Comparison of ENCODE assay signal across 16 mouse cellular contexts in genomic region chr6:108471878-108472277, GRCm38 (mm10).
"Had no signal": no experiment of that assay in that cellular context is flagged by ENCODE, and none has a peak within 500 bp of the region (broad histone marks: within the 10 kb centered on the region; RNA-seq: fewer than 3 reads in every experiment).

No protein-coding gene starts in this region.

- H3K4me3 ChIP-seq: midbrain, embryonic 15.5 days; myocyte; neural tube, embryonic 13.5 days had no signal

- H3K4me1 ChIP-seq: midbrain, embryonic 15.5 days had no signal

- H3K36me3 ChIP-seq: midbrain, embryonic 15.5 days; neural tube, embryonic 13.5 days had no signal

- ATAC-seq: inflammation-experienced regulatory T-cells, adult 6 months; lung, postnatal 0 days; midbrain, embryonic 15.5 days had no signal

- H3K9me3 ChIP-seq: midbrain, embryonic 15.5 days; neural tube, embryonic 13.5 days had no signal

- H3K27me3 ChIP-seq: midbrain, embryonic 15.5 days; neural tube, embryonic 13.5 days had no signal

- H3K4me2 ChIP-seq: lung, embryonic 14.5 days; midbrain, embryonic 11.5 days; midbrain, embryonic 15.5 days; neural tube, embryonic 13.5 days had no signal

- H3K27ac ChIP-seq: liver, embryonic 14.5 days; midbrain, embryonic 15.5 days; neural tube, embryonic 13.5 days; stomach, postnatal 0 days had no signal

- DNase-seq: kidney, adult 18-20 months; kidney, adult 9 months; kidney, postnatal 14 days; kidney, postnatal 4 days; lung, embryonic 14.5 days; thymus, adult 2 months; thymus, postnatal 14 days; thymus, postnatal 4 days had no signal

- H3K9ac ChIP-seq: liver, embryonic 14.5 days; lung, embryonic 14.5 days; midbrain, embryonic 15.5 days; neural tube, embryonic 13.5 days had no signal
